Mouse (Mus musculus): ENCODE measurements around the gene Lama2.

DNA sequence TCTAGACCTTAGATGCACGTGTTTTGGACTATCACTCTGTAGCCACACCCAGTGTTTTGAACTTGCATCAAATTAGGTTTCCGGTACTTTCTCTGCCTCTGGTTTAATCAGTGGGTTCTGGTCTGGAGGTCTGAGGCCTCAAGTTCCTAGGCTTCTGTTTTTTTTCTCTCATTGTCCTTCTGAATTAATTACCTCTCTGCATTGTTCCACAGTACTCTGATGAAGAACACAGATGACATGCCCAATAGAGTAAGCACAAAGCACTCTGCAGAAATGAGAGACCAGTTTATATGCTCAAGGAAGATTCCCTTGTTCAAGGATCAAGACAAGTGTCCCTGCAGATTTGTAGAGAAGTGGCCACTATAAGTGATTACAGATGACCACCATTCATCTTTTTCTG, 613.8 kb downstream of the Lama2 start:
- TF ChIP-seq GATA1 (IDR thresholded peaks at IDR 0.05; ENCODE audit: low read length) (no peak), TAL1 (IDR thresholded peaks at IDR 0.05; ENCODE audit: low read length) (no peak)
